Mouse (Mus musculus) kidney, postnatal 36 days (tissue): ENCODE data around the gene Khsrp.
A peak's percentile ranks its signal among the peaks of the same experiment; 100 is the strongest.

Experiments
- DNase-seq, 2 experiments: peaks; one replicate each; pipeline ENCODE4 v3.0.0; 2021 to 2022; ENCODE audit warnings: mixed read lengths in 2 of 2

The Khsrp gene

DNA sequence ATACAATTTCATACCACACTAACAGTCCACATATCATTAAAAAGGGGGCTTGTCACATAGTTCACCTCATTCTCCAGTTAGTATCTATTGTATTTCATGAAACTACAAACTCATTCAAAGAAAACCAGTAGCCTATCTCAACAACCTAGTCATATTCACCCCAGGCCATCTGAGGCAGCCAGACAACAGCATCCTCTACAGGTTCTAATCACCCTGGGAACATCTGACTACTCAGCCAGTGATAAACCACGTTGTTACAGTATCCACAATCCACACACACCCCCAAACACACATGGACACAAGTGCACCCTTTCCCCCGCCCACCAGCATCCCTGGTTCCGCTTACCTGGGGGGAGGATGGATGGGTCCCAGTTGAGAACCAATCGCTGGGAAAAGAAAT is 3.9 kb downstream of the Khsrp start:
- no peak for DNase-seq

DNA sequence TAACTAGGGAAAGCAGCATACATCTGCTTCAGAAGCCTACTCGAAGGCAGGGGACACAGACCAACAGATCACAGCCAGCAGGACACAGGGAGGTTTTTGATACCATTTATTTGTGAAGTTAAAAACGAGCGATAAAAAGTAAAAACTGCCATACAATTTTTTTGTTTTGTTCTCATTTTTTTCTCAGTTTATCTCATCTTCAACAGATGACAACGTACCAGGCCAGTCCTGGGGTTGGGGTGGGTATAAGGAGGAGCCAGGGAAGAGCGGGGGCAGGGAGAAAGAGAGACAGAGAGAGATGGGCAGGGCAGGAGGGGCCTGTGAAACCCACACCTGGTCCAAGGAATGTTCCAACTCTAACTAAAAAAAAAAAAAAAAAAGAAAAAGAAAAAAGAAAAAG is 10.4 kb downstream of the Khsrp start:
- no peak for DNase-seq

DNA sequence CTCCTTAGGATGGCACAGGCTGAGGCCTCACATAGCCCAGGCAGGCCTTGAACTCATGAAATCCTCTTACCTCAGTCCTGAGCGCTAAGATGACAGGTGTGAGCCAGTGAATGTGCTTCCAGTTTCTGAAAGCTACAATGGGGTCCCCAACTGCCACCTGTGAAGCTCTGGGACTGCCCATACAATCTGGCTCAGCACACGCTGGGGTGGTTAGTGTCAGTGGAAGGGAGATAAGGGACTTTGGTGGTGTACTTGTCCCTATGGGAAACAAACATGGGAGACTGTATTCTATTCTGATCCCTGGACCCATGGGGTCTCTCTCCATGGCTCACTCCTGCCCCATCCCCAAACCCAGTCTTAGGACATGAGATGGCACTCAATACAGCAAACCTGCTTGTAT is 11.6 kb downstream of the Khsrp start:
- no peak for DNase-seq

DNA sequence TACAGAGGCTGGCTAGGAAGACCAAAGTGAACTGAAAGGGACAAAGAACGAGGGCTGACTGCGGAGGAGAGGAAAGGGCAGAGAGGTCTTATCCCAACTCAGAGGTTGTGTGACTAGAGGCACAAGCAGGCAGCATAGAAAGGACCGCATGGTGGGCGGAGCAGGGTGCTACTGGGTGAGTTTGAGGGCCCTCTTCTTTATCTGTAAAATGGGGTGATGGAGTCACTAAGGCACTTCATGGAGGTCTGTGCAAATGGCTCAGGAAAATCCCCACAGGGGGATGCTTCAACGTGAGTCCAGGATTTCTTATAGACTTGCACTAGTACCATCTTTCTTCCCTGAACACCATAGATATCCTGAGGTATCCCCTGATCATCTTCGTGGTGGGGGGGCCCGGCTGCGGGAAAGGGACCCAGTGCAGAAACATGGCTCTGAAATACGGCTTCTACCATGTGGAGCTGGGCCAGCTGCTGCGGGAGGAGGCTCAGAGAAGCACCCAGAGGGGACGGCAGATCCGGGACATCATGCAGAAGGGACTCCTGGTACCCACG is 19.0 kb downstream of the Khsrp start:
- no peak for DNase-seq

DNA sequence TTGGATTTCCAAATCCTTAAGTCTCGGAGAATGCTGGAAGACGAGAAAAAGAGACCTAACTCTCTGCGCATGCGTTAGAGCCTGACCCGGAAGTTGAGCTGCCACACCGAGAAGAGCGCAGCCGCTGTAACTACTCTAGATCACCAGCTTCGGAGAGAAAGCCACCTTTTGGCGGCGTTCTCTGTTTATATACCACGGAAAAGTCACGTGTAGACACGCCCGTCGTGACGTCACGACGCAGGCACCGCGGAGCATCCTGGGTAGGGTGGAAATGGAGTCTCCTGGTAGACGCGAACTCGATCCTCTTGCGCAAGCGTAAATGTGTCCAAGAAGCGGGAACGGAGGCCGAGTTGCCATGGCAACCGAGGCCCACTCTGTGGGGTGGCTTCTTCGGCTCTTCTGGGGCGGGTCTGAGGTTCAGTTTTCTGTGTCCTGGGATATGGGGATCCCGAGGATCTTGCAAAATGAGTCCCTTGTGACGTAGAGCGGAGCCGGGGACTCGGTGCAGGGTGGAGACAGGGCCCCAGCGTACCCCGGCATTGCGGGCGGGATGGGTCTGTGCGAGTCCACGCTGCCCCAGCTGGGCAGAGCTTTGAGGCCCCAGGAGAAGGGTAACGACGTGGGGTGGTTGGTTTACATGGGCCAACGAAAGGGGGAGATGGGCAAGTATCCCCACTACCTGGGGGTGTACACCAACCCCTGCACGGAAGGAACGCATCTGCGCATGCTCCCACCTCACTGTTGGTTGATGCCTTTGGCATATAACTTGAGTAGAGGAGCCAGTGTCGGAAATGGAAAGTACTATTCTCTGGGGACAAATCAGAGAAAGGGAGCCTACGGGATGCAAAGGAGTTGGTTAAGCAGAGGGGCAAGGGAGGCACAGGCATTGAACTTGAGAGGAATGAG is 19.8 kb downstream of the Khsrp start, which contains the start of the genes Gtf2f1 and Gm17949:
Gene Gtf2f1 (minus strand): TSS at position 53 of the 906 bp plus-strand sequence.
Gene Gm17949 (plus strand): TSS at position 234 of the 906 bp plus-strand sequence.
- DNase-seq, result peak; percentile 93 to 96

DNA sequence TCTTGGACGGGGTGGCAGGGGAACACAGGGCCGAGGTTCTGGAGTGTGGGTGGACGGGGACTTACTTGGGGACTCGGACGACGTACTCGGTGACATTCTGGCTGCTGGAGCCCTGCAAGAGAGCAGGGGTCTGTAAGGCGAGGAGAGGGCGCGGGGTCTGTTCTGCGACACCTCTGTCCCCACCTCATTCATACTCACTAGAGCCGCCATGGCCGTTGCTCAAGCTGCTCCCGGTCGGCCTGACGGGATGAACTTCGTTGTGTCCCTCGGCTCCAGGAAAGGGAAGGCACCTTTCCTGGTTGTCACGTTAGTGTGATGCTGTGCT is 20.4 kb downstream of the Khsrp start:
- DNase-seq, result no peak

DNA sequence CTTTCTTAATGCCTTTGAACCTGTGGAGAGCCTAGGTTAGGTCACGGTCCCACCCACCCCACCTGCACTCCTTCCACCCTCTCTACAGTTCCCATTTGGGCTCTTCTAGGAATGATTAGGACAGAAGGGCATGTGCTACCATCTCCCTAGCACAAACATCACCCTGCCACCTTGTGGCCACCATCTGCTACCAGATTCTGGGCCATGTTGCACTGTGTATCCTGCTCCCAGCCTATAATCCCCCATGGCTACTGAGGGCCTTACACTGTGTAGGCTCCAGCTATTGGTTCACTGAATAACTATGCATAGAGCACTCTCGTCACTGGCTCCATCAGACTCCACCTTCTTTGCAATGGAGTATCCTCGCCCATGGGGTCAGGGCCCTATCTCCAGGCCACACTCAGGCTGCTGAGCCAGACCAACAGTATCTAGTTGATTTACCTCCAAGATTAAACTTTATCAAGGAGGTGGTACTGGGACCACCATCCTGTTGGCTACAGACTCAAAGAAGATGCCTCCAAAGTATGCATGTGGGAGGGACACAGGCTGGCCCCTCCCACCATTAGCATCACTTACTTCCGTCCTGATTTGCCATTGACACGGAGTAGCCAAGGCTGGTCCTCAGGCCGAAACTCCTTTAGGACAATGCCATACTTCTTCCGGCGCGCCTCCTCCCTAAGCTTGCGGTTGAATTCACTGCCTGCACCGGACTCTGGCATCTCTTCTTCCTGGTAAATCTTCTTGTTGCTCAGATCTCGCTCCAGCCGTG is 24.0 kb downstream of the Khsrp start:
- peak in 1 of 2 experiments; percentile 51 for DNase-seq

DNA sequence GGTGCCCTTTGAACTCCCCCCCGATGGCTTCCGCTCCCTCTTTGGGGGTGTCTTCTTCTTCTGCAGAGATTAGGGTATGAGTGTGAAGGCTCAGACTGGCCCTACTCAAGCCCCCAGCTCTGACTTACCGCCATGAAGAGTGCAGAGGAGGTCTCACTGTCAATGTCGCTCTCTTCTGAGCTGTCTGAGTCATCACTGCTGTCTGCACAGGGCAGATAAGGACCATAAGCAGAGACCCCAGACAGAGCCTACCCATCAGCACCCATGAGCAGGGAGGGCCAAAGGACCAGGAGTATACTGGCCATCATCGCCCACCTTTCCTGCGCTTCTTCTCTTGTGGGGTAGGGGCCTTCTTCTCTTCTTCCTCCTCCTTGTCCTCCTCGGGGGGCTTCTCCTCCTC is 27.3 kb downstream of the Khsrp start:
- no peak for DNase-seq

DNA sequence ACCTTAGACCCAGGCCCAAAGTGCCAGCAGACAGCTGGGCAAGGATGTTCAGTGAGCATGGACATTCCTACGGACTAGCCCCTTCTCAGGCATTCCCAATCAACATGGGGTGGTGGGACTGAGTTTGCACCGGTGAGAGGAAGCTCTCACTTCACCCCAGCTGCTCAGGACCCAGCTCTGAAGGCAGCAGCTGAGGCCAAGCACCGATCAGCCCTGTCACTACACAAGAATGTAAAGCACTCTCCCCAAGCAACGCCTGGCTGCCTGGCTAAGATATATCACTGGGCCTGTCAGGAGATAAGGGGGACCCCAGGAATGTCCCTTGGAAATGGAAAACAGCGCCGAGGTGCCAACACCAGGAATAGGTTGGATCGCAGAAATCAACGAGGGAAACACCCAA is 30.1 kb downstream of the Khsrp start:
- DNase-seq, result no peak

DNA sequence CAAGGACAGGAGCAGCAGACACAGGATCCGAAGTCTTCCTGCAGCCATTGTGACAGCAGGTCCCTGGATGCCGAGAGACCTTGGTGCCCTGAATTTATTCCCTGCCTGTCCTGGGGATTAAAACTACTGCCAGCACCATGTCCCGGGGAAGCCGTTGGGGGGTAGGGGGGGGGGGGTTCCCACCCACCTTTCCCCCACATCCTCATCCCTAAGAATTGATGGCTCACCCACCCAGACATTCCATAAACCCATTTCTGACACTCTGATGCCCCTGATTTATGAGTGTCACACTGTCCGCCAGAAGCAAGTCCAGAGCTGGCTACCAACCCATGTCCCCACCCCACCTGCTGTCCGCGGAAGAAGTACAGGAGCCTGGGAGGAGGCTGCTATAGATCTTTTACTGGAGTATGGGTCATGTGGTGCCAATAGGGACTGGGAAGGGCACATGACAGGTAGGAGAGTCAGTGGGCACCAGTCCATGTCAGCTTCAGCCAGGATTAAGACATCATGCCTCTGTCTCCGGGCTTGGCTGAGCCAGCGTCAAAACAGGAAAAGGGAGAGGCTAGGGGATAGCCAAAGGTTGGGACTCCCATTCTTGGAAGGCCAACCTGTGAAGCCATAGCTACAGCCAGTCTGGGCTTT is 31.2 kb downstream of the Khsrp start, which contains the start of gene Pspn:
Gene Pspn (minus strand): TSS at position 51 of the 642 bp plus-strand sequence.
- DNase-seq, result peak; percentile 17 to 22

DNA sequence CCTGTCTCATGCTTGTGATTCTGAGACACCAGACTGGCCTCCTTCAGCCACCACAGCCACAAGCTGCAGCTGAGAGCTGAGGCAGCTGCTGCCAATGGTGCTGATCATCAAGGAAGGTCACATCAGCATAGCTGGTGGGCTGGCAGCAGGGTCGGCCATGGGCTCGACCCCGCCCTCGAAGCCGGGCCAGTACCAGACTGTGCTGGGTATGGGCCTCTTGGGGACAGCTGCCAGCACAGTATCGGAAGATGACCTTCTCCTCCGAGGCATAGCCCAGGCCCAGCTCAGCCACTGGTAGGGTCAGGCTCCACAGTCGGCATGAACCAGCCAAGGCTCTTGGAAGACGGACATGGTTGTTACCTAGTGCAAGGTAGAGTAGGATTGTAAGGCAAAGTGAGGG is 31.9 kb downstream of the Khsrp start:
- DNase-seq, result no peak

DNA sequence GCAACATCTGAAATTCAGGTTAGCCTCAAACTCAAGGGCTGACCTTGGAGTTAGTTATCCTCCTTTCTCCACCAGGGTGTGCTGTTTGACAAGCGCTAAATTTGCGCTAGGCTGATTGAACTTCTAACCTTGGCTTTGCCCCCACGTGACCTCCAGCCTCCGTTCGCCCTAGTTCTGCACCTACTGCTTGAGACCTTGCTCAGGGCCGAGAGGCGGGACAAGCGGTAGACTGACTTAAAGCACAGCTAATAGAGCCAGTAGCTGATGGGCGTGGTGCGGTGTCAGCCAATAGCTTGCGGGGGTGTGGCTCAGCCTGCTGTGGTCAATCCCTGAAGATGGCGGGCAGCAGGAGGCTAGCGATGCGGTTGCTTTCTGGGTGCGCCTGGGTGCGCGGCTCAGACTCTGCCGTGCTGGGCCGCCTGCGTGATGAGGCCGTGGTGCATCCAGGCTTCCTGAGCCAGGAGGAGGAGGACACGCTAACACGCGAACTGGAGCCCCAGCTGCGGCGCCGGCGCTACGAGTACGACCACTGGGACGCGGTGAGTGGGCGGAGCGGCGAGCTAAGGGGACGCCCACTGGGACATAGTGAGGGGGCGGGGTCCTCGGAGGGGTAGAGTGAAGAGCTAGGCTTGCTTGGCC is 34.2 kb downstream of the Khsrp start, which contains the start of gene Alkbh7:
Gene Alkbh7 (plus strand): TSS at position 311 of the 639 bp plus-strand sequence.
- peak; percentile 98 to 100 for DNase-seq

DNA sequence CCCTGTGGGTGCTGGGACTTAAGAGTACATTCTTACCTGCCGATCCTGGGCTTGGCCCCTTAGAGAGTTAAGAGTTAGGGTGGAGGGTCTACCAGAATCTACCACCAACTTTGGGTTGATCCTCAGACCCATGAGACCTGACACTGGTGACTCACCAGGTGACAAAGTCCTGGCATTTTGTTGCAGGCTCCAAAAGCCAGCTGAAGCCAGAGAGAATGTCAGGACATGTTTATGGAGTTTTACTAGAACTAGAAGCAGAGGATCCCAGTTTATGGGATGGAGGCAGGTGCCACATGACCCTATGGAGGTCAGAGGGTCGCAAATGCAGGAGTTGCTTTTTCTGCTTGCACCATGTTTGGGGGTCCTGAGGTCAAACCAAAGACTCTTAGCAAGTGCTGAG is 34.8 kb downstream of the Khsrp start:
- no peak for DNase-seq

DNA sequence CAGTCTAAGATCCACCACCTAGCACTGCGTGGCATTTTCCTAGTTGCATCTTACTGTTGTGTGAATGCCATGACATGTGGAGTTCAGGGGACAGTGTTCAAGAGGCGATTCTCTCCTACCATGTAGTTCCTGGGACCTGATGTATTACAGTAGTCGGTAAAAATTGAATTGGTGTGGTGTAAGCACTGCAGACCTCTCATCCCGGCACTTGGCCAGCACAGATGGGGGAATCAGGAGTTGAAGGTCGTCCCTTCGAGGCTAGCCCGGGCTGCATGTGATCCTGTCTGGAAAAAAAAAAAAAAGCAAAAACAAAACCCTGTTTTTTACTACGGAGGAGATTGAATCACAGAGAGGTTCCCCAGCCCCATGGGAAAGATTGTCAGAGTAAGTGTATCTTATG is 36.3 kb downstream of the Khsrp start:
- DNase-seq, result no peak

DNA sequence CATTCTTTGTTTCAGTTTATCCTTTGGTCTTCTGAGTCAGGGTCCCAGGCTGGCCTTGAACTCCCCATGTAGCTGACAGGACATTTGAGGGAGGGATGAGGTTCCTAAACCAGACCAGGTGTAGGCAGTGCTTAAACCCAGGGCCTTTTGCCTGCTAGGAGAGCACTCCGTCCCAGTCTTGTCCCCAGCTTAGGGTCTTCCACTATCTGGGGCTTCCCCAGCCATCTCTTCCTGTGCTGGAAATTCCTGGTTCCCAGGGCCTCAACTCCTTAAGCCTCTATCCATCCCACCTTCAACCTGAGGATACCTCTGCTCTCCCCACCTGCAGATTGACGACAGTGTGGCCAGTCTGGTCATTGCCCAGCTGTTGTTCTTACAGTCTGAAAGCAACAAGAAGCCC is 40.4 kb downstream of the Khsrp start:
- no peak for DNase-seq

DNA sequence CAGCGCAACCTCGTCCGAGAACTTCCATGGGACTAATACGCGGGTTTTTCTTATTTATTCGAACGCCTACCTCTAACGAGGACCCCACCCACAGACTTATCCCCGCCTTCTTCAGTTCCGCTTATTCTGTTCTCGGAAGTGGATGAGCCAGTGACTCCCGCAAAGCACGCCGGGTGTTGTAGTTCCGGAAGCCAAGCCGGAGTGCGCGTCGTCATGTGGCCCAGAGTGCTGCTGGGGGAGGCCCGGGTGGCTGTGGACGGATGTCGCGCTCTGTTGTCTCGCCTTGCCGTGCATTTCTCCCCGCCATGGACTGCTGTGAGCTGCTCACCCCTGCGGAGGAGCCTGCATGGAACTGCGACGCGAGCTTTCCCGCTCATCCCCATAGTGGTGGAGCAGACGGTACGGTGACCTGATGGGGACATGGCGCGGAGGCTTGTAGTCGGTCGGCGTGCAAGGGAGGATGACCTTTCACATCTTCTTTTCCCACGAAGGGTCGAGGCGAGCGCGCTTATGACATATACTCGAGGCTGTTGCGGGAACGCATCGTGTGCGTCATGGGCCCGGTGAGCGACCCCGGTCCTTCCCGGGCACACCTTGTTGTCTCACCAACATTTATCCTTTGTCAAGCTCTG is 41.1 kb downstream of the Khsrp start, which contains the start of gene Clpp:
Gene Clpp (plus strand): TSS at position 191 of the 632 bp plus-strand sequence.
- DNase-seq, result peak; percentile 98

DNA sequence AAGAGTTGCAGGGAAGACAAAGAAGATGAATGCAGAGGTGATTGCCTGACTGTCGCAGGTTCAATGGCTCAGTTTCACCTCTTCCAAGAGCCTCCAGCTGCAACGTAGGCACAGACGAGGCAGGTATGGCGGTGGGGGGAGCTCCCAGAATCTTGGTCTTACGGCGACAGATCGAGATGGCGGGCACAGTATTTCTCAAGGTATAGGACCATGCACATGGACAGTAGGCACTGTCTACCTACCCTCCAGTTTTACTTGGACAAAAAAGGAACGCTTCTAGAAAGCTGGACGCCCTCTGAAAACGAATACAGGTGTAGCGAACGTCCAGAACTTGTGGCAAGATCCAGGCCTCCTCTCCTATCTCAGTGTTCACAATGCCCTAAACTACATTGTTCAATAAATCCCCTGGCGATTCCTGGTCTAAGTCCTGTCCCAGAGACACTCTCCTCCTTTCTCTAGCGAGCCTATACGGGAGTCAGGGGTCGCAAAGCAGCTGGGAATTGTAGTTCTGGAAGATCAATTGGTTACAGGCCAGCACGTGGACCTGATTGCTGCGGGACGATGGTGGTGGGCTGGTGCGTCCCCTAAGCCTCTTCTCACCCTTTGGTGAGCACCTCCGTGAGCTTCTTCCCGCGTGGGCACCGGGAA is 41.7 kb downstream of the Khsrp start:
- DNase-seq, result peak; percentile 80 to 90

DNA sequence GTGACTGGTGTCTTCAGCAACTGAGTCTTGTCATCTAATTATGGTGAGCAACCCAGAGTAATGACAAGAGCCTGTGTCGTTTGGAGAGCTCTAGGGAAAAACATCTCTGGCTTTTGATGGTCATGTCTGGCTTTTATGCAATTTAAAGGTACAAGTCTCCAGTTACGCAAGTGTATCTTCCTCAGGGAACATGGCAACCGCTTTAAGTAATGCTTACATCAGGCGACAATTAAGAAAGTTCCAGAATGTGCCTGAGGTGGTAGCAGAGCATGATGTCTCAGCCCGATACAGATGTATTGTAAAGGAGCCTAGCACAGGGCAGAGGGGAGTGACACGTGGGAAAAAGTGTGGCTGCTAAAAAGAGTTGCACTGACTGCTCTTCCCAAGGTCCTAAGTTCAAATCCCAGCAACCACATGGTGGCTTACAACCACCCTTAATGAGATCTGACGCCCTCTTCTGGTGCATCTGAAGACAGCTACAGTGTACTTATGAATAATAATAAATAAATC is 42.3 kb downstream of the Khsrp start:
- DNase-seq, result no peak

DNA sequence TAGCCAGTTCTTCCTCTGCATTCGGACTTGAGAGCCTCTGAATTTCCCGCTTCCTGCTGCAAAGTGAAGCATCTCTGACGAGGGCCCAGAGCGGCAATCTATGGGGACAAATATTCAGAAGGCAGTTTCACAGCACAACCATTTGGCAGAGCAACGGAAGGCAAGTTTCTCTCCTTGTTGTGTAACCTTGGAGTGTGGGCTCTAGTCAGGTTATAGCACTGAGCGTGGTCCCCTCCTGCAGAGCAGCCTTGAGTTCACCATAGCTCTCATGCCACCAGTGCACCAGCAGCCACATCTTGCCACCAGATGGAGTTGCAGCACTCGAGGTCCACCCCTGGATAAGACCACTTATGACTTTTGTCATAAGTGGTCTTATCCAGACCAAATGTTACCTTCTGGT is 42.9 kb downstream of the Khsrp start:
- no peak for DNase-seq

DNA sequence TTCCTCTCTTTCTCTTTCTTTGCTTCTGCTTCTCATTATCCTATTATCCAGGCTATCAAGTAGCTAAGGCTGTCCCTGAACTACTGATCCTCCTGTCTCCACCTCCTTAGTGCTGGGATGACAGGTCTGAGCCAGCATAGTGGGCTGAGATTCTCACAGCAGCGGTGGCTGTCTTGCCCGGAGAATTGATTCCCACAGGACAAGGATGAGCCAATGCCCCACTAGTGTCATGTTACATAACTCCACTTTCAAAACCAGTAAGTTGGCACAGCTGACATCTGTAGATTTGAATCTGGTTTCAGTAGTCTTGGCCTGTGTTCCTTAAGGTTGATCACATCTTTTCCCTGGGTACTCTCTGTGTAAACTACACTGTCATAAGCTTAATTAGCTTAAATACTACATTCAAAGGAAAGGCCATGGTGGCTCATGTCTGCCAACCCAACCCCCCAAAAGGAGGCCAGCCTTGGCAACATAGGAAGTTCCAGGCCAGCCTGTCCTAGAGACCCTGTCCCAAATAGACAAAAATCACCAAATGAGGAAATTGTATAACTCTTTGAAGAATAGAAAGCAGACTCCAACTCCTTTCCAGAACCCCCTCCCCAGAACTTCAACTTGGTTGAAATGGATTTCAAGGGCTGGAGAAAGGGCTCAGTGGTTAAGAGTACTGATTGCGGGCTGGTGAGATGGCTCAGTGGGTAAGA is 45.1 kb downstream of the Khsrp start:
- no peak for DNase-seq
